Mouse (Mus musculus): ENCODE results near the gene Fosb.

Gene Fosb

DNA sequence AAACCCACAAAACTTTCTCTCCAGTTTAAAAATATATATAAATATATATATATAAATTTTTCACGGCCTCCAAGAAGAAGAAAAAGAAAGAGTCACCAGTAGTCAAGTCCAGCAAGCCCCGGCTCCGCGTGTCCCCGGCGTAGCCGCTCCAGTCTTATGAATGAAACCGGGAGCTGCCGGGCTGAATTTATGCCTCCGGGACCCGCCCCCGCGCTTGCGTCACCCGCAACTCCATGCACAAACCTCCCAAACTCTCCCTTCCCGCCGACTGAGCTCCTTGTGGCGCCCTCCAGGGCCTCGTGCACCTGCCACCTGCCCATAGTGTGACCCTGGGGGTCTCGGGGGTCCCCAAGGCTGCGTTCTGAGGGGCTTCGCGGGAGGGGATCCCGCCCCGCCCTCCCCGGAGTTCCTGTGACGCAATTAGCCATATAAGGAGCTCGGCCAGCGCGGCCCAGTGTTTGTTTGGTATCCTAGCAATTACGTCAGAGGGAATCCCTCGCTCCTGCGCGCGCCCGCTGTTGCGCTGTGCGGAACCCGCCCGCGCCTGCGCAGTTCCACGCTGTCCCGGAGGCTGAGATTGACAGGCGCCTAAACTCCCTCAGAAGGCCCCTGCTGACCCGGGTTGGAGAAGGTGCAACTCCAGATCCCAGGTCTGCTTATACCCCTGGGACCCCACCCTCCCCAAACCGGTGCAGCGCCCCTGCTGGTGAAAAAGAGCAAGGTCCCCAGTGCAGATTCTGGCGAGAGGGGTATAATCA is at the start of gene Fosb:
TSS of gene Fosb (minus strand) at position 168 of the 758 bp plus-strand sequence.
- DNase-seq (ENCODE audit: extremely low spot score): peak; percentile 96

DNA sequence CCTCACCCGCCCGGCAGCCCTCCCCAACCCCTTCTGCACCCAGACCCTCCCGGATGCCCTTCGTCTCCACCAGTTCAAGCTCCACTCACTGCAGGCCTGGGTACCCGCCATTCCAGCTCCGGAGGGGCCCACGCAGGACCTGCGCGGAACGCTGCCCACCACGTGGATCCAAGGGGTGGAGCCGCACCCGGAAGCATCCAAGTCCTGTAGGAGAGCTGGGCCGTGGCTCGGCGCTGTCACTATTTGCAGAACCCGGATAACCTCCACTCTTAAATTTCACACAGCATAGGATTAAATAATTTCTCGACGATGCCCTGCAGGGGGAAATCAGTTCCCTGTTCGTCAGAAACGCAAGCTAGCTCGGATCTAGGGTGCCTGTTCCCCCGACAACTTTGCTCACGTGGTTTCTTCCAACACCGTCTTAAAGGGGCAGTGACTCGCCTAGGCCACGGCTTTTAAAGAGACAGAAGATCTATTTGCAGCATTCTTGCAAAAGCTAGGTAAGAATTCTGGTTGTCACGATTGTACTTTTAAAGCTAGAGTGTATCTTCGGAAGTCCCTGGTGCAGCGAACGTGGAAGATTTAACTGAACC is 49.5 kb upstream of the Fosb start, which contains the start of the genes Cd3eap and Ppp1r13l:
TSS of gene Cd3eap (minus strand) at position 185 of the 593 bp plus-strand sequence.
TSS of gene Ppp1r13l (plus strand) at position 451 of the 593 bp plus-strand sequence.
- DNase-seq (ENCODE audit: extremely low spot score): peak; percentile 92

DNA sequence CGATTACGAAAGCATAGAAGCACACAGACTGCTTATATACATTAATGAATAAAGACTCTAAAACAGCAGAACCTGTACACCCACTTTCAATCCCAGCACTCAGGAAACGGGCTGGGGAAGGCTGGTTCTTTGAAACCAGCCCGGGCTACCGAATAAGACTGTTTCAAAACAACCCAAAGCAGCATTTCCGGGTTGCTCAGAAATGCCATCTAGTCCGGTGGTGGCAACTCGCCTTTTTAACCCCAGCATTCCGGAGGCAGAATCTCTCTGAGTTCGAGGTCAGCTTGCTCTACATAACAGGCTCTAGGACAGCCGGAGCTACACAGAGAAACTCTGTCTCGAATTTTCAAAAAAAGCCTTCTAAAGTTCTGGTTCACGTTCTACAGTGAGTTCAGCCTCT is 48.8 kb upstream of the Fosb start:
- peak; percentile 19 for DNase-seq (ENCODE audit: extremely low spot score)

DNA sequence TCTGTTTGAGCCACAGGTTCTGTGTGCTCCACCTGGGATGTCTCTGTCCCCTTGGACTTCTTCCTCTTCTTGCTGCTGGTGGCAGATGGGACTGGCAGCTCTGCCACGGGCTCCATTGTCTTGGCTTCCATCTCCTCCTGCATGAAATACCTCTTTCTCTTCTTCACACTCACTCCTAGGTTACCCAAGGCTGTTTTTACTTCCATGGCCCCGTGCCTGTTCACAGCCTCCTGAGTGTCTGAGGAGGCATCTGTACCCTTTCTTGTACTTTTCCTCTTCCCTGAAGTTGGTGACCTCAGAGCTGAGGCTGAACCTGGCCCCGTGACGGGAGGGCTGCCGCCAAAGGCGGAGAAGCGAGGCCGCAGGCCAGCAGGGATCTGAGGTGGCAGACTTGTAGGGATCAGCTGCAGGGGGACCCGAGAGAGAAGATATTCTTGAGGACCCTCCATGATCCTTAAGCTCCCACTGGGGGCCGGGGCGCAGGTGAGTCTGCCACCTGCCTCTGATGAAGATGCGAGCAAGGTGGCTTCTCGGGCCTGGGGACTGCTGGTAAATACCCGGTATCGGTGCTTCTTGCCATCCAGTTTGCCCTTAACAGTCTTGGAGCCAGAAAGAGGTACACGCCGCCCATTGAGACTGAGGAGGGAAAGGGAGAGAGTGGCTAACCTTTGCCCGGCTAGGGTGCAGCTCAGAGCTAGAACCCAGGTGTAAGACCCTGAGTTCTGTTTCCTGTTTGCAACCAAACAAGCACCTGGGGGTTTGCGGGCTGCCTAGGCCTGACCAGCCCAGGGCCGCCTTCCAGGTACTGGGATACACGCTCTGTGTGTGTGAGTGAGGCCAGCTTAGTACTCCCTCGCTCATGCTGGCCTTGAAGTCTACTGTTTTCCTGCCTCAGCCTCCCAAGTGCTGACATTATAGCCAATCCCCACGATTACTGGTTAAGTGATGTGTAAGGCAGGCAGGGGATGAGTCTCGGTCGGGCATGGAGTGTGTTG is 47.8 kb upstream of the Fosb start:
- DNase-seq (ENCODE audit: extremely low spot score): no peak

DNA sequence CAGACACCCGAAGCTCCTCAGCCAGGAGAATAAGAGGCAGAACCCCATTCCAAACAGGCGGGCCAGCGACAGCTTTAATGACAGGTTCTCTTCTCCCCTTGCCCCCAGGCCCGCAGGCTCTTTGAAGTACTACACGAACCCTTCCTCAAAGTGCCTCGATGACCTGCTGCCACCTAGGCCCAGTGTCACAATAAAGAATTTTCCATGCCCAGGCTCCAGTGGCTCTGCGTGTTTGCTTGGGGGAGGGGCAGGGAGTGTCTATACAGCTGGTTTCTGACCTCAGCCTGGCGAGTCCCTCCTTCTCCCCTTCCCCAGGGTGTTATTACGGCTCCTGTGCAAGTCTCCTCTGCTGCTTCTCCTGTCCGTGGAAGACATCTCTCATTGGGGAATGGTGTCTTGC is 46.5 kb upstream of the Fosb start:
- peak; percentile 17 for DNase-seq (ENCODE audit: extremely low spot score)

DNA sequence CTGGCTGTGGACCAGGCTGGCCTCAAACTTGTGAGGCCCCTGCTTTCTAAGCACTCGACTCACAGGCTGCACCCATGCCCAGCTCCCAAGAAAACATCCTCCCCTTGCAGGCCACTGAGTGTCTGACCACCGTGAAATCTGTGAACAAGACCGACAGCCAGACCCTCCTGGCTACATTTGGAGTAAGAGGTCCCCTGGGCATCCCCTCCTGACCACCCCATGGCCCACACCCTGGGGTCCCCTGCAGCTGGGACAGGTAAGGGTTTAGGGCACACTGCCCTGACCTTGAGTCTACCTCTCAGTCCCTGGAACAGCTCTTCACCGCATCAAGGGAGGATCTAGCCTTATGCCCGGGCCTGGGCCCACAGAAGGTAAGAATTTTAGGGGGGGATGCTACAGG is 45.1 kb upstream of the Fosb start:
- no peak for DNase-seq (ENCODE audit: extremely low spot score)

DNA sequence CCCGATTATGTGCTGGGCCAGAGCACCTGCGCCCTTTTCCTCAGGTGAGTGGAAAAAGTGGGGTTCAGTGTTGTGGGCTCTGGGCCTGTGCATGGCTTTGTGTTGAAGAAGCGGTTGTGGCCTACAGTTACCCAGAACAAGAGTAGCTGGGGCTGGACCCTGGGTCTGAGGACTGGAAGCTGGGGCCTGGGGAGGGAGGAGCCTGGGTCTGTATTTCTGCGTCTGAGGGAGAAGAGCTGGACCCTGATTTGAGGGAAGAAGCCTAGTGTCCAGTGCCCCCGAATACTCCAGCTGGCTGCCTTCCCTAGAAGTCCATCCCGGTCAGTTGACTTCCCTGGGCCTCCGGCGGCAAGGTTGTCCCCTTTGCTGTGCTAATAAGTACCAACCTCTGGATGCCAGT is 40.4 kb upstream of the Fosb start:
- DNase-seq (ENCODE audit: extremely low spot score): no peak

DNA sequence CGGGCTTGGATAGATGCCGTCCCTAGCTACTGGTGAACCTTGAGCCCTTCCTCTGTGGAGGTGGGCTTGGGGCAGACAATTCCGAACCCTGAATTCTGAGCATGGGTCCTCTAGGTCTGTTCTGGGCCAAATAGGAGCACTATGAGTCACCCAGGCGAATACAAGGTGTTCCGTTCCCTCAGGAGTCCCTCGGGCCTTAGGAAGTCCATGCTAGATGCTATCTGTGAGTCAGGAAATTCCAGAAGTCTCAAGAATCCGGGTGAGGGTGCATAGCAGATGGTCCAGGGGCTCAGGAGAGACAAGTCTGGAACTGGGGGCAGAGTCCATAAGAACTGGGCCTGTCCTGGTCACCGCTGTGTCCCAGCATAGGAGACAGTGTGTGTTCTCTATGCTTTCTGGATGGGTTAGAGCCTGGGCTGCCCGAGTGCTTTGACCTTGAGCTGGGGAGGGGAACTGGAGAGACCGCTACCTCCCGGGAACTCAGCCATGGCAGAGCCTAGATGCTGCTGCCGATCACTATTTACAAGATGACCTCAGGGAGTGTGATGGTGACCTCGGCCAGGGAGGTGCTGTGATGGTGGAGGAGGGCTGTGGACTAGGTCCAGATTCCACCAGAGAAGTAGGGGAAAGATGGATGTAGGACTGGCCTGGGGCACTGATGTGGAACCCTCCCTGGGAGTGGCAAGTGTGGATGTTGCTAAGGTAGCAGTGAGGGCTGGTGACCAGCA is 39.5 kb upstream of the Fosb start:
- DNase-seq (ENCODE audit: extremely low spot score): no peak

DNA sequence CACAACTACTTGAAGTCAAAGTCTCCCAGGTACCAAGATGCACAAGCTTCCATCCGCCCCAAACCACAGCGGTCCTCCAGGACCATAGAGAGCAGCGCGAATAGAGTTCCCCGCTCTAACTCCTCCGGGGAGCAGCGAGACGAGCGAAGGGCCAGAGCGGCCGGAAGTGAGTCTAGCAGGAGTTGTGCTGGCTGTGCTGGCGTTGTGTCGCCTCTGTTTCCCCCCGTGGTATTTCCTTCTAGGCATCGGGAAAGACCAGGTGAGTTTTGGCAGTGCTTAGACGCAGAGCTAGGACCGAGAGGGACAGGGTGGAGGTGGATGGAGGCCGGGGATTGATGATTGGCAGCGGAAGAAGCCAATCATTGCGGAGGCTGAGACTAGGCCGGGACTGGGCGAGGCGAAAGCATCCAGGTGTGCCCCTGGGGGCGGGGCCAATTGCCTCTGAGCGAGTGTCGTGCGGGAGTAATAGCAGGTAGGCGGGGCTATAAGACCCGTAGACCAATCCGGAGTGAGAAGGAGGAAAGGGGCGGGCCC is 35.2 kb upstream of the Fosb start:
- DNase-seq (ENCODE audit: extremely low spot score): peak; percentile 98

DNA sequence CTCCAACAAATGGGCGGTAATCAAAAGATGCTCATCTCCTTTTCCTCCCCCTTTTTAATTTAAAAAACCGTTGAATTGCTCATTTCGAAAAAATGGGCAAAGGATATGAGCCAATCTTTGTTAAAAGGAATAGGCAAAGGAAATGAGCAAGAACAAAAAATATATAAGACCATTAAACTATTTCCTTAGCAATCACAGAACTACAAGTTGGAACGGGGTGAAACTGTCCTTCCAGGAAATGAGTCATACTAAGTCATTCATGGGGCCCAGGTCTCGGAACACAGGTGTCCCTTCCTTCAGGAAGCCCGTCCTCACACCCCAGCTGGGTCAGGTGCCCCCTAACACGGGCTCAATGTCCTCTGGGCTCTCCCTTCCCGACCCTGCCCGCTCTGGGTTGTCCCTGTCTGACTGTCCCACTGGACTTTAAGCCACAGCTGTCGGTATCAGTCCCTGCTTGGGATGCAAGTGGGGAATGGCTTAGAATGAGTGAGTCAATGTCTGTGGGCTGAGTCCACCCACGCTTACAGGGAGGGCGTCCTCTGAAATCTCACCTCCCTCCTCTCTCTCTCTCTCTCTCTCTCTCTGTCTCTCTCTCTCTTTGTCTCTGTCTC is 34.5 kb upstream of the Fosb start, which contains the start of gene Ercc1:
TSS of gene Ercc1 (plus strand) at position 542 of the 611 bp plus-strand sequence.
- no peak for DNase-seq (ENCODE audit: extremely low spot score)

DNA sequence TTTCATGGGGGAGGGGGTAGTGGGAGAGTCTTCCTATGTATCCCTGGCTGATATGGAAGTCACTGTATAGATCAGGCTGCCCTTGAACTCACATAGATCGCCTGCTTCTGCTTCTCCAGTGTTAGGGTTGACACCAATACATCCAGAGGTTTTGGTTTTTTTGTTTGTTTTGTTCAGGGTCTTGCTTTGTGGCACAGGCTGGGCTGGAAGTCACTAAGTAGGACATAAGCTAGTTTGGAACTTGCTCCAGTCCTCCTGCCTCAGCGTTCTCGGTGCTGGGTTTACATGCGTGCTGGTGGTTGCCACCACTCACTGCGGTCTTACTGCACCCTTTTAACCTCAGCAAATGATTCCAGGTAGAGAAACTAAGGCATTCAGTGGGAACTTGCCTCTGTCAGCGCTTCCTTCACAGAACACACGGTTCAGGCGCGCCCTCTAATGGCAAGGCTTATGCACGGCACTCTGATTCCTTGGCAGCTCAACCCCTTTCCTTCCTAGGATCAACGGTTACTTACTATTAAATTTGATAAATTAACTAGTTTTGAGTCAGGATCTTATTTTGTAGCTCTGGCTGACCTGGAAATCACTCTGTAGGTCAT is 33.5 kb upstream of the Fosb start:
- DNase-seq (ENCODE audit: extremely low spot score): peak; percentile 80

DNA sequence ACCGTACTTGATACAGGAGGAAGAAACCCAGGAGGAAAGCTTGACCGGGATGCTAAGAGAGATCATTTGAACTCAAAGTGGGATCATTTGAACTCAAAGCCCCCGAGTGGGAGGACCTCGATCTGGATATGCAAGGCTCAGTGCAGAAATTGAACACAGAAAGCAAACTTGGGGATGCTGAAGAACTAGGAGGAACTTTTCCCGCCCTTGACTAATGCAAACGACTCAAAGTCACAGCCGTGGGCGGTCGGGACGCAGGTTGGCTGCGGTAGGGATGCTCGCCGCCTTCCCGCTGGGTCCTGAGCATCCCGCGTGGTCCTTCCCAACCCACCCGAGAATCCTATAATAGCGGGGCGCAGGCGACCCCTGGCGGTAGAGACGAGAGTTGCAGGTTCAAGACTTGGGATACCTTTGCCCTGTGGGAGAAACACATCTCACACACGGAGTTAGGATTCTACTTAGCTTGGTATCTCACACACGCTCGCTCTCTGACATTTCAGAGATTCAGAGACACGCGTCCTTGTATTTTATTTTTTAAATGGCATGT is 32.7 kb upstream of the Fosb start:
- DNase-seq (ENCODE audit: extremely low spot score): peak; percentile 88

DNA sequence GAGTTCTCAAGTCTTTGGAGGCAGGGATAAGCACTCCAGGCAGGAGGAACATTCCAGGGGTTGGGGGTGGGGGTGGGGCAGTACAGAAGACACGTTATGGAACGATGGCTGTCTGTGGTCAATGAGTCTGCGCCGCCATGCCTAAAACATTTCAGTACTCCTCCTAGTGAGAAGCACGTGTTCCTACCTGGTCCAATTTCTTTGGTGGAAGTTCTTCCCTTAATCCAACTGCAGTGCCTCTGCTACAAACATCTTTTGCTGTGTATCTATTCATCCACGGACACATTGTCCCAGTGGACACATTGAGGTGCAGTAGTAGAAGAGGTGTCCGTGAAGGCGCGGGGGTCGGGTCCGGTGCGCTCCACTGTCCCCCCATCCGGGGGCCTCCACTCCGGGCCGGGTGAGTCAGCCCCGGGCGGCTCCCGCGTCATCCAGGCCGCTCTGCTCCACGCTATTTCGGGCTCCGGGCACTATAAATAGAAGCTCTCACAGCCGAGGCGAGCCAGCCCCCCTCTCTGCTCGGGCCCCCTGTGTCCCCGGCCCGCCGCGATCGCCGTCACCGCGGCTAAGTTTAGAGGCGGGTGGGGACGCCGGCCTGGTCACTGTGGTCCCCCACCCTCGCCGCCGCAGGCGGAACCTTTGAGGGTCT is 32.0 kb upstream of the Fosb start:
- DNase-seq (ENCODE audit: extremely low spot score): peak; percentile 54

DNA sequence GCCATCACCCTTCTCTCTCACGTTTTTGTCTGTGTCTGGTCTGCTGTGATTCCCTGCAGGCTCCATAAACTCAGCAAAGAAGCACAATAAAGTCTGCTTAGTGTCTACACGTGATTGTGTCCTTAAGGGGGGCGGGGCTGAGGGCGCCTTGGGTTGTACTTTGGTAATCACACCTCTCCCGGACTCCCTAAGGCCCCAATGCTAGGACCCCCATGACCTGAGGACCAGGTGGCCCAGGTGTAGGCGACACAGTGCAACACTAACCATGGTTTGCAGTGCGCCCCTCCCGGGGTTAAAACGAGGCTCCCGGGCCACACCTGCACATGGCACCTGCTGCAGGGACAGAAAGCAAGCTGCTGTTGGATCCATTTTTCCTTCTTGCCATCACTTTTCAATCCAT is 31.4 kb upstream of the Fosb start:
- no peak for DNase-seq (ENCODE audit: extremely low spot score)

DNA sequence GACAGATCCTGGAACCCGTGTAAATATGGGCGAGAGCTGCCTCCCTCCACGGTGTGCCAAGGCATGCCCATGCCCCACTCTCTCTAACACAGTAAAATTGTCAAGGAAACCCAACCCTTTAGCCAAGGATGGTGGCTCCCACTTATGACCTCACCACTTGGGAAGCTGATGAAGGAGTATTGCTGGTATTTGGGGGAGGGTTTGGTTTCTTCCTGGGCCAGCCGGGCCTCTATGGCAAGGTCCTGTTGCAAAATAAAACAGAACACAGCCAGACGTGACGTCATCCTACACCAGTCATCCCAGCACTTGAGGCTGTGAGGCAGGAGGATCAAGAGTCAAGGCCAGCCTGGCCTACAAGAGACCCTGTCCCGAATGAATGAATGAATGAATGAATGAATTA is 28.7 kb upstream of the Fosb start:
- no peak for DNase-seq (ENCODE audit: extremely low spot score)

DNA sequence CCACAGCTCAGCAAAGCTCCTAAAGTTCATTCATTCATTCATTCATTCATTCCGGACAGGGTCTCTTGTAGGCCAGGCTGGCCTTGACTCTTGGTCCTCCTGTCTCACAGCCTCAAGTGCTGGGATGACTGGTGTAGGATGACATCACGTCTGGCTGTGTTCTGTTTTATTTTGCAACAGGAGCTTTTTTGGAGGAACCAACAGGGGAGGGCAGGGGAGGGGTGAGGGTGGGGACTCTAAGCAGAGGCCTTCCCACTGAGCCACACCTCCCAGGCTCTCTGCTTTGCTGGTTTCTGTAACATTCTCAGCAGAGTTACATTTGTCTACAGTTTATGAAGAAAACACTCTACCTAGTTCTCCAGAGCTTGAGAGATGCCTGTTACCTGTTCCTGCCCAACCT is 28.2 kb upstream of the Fosb start:
- DNase-seq (ENCODE audit: extremely low spot score): no peak

DNA sequence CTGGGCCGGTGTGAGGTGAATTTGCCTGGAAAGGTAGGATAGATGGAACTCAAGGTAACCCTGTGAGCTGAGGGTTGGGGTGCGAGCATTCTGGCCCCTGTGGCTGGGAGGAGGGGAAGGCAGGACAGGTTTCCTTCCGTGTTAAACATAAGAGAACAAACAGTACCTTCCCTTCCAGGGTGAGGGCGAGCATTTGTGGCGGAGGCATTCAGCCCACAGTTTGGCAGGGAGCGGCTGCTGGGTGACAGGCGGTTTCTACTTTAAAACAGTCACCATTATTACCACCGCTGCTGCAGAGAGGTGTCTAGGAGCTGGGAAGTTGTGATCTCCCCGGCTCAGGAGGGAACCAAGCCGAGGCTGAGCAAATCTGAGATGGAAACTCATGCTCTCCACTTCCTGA is 27.3 kb upstream of the Fosb start:
- no peak for DNase-seq (ENCODE audit: extremely low spot score)

DNA sequence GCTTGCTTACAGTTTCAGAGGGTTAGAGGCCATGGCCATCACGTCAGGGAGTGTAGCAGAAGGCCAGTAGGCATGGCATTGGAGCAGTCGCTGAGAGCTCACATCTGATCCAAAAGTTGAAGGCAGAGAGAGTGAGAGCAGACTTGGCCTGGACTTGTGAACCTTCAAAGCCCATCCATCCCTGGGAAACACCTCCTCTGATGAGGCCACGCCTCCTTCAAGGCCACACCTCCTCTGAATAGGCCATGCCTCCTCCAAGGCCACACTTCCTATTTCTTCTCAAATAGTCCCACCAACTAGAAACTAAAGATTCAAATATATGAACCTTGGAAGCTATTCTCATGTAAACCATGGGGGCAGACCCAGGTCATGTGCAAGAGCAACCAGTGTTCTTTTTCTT is 25.7 kb upstream of the Fosb start:
- no peak for DNase-seq (ENCODE audit: extremely low spot score)

DNA sequence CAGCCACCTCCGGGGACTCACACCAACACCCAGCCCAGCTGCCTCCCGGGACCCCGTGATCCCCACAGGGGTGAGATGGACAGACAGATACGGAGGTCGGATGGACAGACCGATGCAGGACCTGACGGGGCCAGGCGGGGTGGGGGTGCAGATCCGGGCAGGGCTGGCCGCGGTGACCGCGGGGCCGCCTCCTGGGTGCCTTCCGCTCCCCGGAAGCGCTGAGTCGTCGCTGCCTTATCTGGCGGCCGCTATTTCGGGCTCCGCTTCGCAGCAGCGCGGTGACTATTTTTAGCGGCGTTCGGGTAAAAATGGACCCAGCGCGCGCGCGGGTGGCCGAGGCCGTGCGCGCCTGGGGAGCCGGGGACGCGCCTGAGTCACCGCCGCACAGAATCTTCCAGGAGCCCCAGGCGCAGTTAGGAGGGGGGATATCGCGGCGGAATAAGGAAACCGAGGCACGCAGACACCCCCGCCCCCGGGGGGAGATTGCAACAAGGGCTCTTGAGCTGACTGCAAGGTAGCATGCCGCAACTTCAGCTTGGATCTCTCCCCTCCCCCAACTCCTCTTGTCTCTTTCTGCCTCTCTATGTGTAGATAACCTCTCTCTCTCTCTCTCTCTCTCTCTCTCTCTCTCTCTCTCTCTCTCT is 23.0 kb upstream of the Fosb start:
- DNase-seq (ENCODE audit: extremely low spot score): peak; percentile 56

Data from embryo, embryonic 9.5 days (tissue).